Mouse (Mus musculus) forebrain, embryonic 11.5 days (tissue): ENCODE data around the gene Rbm19. TPM values are rescaled to one million over a fixed set of nuclear protein-coding genes. Genes with fewer than 3 reads are reported as not detected.

Experiments used
- ATAC-seq: fragments of 200-750 bp; cut with Nextera tagmentation; replicated peaks from 2 replicates; pipeline ENCODE4 v1.8.0; 2017; ENCODE audit warnings: moderate TSS enrichment; ENCODE audit not compliant: low FRiP score
- DNase-seq: peaks from one replicate; pipeline ENCODE4 v3.0.0-alpha.2; 2017; ENCODE audit warnings: low spot score
- H3K27ac ChIP-seq: fragments of 300-500 bp; sonication (generic); 2 replicates; pipeline ENCODE4 v1.5.1; 2014; ENCODE audit warnings: low read depth, low read length
- H3K27me3 ChIP-seq: fragments of 300-500 bp; sonication (generic); 2 replicates; pipeline ENCODE4 v1.6.1; 2014; ENCODE audit warnings: mild to moderate bottlenecking, low read length, mixed read lengths; ENCODE audit not compliant: control insufficient read depth, insufficient read depth
- H3K36me3 ChIP-seq: fragments of 300-500 bp; sonication (generic); 2 replicates; pipeline ENCODE4 v1.6.1; 2014; ENCODE audit warnings: mild to moderate bottlenecking, low read length, moderate library complexity, mixed read lengths; ENCODE audit not compliant: control insufficient read depth, insufficient read depth
- H3K4me1 ChIP-seq: fragments of 300-500 bp; sonication (generic); replicated peaks from 2 replicates; pipeline ENCODE4 v1.6.1; 2014; ENCODE audit warnings: low read length, mixed read lengths; ENCODE audit not compliant: control insufficient read depth, insufficient read depth
- H3K4me2 ChIP-seq: fragments of 300-500 bp; sonication (generic); 2 replicates; pipeline ENCODE4 v1.6.1; 2014; ENCODE audit warnings: low read depth, mild to moderate bottlenecking, low read length, moderate library complexity, mixed read lengths; ENCODE audit not compliant: severe bottlenecking
- H3K4me3 ChIP-seq: fragments of 300-500 bp; sonication (generic); 2 replicates; pipeline ENCODE4 v1.5.1; 2014; ENCODE audit warnings: low read depth, low read length
- H3K9ac ChIP-seq: fragments of 300-500 bp; sonication (generic); 2 replicates; pipeline ENCODE4 v1.6.1; 2014; ENCODE audit warnings: low read length
- H3K9me3 ChIP-seq: fragments of 300-500 bp; sonication (generic); 2 replicates; pipeline ENCODE4 v1.6.1; 2016; ENCODE audit warnings: low read length, mixed read lengths; ENCODE audit not compliant: control insufficient read depth
- WGBS: fragments of 180-500 bp; shearing (Covaris S2); extraction: QIAGEN DNeasy Blood & Tissue Kit; methylation state at CpG from one replicate; pipeline ENCODE4 v1.1.7; 2014; 5-methylcytosine and 5-hydroxymethylcytosine counted together
- polyA plus RNA-seq: library from polyadenylated mRNA; unstranded; fragments of >200 nt; fragmentation: Nextera tagmentation; extraction: Ambion mirVana; gene quantifications from 2 replicates; pipeline ENCODE4 v1.2.1, GENCODE M21; 2014

Gene Rbm19
- polyA plus RNA-seq, 1 experiment from 2014 or later: 28.2 TPM

- Histone ChIP-seq H3K9me3 (no peaks in the 10 kb centered on the region), H3K27me3 (no peaks in the 10 kb centered on the region), H3K4me1 (peaks cover 3% of the 10 kb centered on the region; the same call in 1 of the 2 replicates), H3K9ac (no peak overlapping the region), H3K4me3 (no peak overlapping the region), H3K36me3 (no peaks in the 10 kb centered on the region; the same call in 1 of the 2 replicates), H3K27ac (no peak overlapping the region), H3K4me2 (no peak overlapping the region)
- 92% methylated on average over 9 of the region's 9 CpGs for WGBS
- ATAC-seq (no peak), DNase-seq (no peak)
Measured at GRCm38 (mm10) chr5:120148246-120148645, 32.0 kb downstream of the Rbm19 start.

- Histone ChIP-seq H3K27me3 (no peaks in the 10 kb centered on the region), H3K36me3 (no peaks in the 10 kb centered on the region; the same call in 1 of the 2 replicates), H3K9ac (no peak overlapping the region), H3K27ac (no peak overlapping the region), H3K4me1 (peaks cover 4% of the 10 kb centered on the region; the same call in 1 of the 2 replicates), H3K4me3 (no peak overlapping the region), H3K4me2 (no peak overlapping the region), H3K9me3 (no peaks in the 10 kb centered on the region)
- ATAC-seq (no peak), DNase-seq (no peak)
- WGBS: 64% methylated on average over 4 of the region's 4 CpGs
Measured at GRCm38 (mm10) chr5:120151145-120151544, 34.9 kb downstream of the Rbm19 start.

- DNase-seq (no peak), ATAC-seq (no peak)
- H3K9ac ChIP-seq: no peak overlapping the region
- no peaks in the 10 kb centered on the region; the same call in 1 of the 2 replicates for H3K36me3 ChIP-seq
- H3K4me2 ChIP-seq: no peak overlapping the region
- 83% methylated on average over 3 of the region's 3 CpGs for WGBS
- H3K4me3 ChIP-seq: no peak overlapping the region
- no peaks in the 10 kb centered on the region for H3K9me3 ChIP-seq
- no peak overlapping the region for H3K27ac ChIP-seq
- H3K27me3 ChIP-seq: no peaks in the 10 kb centered on the region
- 0 out of 2 replicates have a peak, but pooled peaks cover 2% of the 10 kb centered on the region for H3K4me1 ChIP-seq
Measured at GRCm38 (mm10) chr5:120153140-120153539, 36.9 kb downstream of the Rbm19 start.

GRCm38 (mm10) chr5:120155672-120156071, 39.4 kb downstream of the Rbm19 start:
- no peak overlapping the region for H3K9ac ChIP-seq
- no peak overlapping the region for H3K4me3 ChIP-seq
- 75% methylated on average over 10 of the region's 10 CpGs for WGBS
- ATAC-seq: no peak
- H3K4me2 ChIP-seq: no peak overlapping the region
- H3K36me3 ChIP-seq: no peaks in the 10 kb centered on the region
- H3K27me3 ChIP-seq: no peaks in the 10 kb centered on the region
- no peak for DNase-seq
- 0 out of 2 replicates have a peak overlapping the region, but pooled peaks have one; percentile 25 for H3K27ac ChIP-seq
- H3K4me1 ChIP-seq: 0 out of 2 replicates have a peak, but pooled peaks cover 2% of the 10 kb centered on the region
- no peaks in the 10 kb centered on the region for H3K9me3 ChIP-seq

GRCm38 (mm10) chr5:120156166-120156909, 40.1 kb downstream of the Rbm19 start:
- no peaks in the 10 kb centered on the region for H3K27me3 ChIP-seq

GRCm38 (mm10) chr5:120157115-120157514, 40.9 kb downstream of the Rbm19 start:
- Histone ChIP-seq H3K36me3 (no peaks in the 10 kb centered on the region), H3K9me3 (no peaks in the 10 kb centered on the region), H3K4me2 (no peak overlapping the region), H3K4me1 (0 out of 2 replicates have a peak, but pooled peaks cover 2% of the 10 kb centered on the region), H3K4me3 (no peak overlapping the region), H3K27me3 (no peaks in the 10 kb centered on the region), H3K9ac (no peak overlapping the region), H3K27ac (no peak overlapping the region)
- no peak for ATAC-seq
- DNase-seq: no peak
- WGBS: 87% methylated on average over 3 of the region's 3 CpGs

More at GRCm38 (mm10) chr5:120156166-120156909, 40.1 kb downstream of the Rbm19 start:
- Histone ChIP-seq H3K9me3 (no peaks in the 10 kb centered on the region), H3K4me3 (no peak overlapping the region), H3K9ac (no peak overlapping the region), H3K27ac (0 out of 2 replicates have a peak overlapping the region, but pooled peaks have one; percentile 12), H3K4me2 (no peak overlapping the region), H3K36me3 (no peaks in the 10 kb centered on the region), H3K4me1 (0 out of 2 replicates have a peak, but pooled peaks cover 2% of the 10 kb centered on the region)
- ATAC-seq (no peak), DNase-seq (no peak)
- WGBS: 80% methylated on average over 21 of the region's 21 CpGs

- H3K27ac ChIP-seq: no peak overlapping the region
Measured at GRCm38 (mm10) chr5:120158476-120158875, 42.2 kb downstream of the Rbm19 start.

GRCm38 (mm10) chr5:120160923-120161658, 44.8 kb downstream of the Rbm19 start:
- no peak for ATAC-seq
- Histone ChIP-seq H3K27me3 (no peaks in the 10 kb centered on the region), H3K36me3 (no peaks in the 10 kb centered on the region), H3K9me3 (no peaks in the 10 kb centered on the region), H3K4me3 (no peak overlapping the region), H3K9ac (no peak overlapping the region), H3K27ac (no peak overlapping the region), H3K4me1 (no peaks in the 10 kb centered on the region), H3K4me2 (no peak overlapping the region)
- DNase-seq: no peak
- 83% methylated on average over 8 of the region's 8 CpGs for WGBS

More at GRCm38 (mm10) chr5:120158476-120158875, 42.2 kb downstream of the Rbm19 start:
- no peak overlapping the region for H3K9ac ChIP-seq
- ATAC-seq (no peak), DNase-seq (no peak)
- 0 out of 2 replicates have a peak, but pooled peaks cover 2% of the 10 kb centered on the region for H3K4me1 ChIP-seq
- H3K36me3 ChIP-seq: no peaks in the 10 kb centered on the region
- H3K4me2 ChIP-seq: no peak overlapping the region
- H3K27me3 ChIP-seq: no peaks in the 10 kb centered on the region
- H3K9me3 ChIP-seq: no peaks in the 10 kb centered on the region
- no peak overlapping the region for H3K4me3 ChIP-seq
- WGBS: 68% methylated on average over 2 of the region's 2 CpGs
